Mouse (Mus musculus) spleen, postnatal 4 days (tissue): Measurements from ENCODE around the gene Oas1c.
A peak's percentile ranks its signal among the peaks of the same experiment; 100 is the strongest.
"Not testable (repeated sequence)": the region's sequence is repeated elsewhere in the genome, so short reads cannot be mapped to it uniquely, and the experiment has no call there.

Source experiments
- DNase-seq, 2 experiments: peaks; one replicate each; pipeline ENCODE4 v3.0.0; 2022; ENCODE audit warnings: low spot score in 2 of 2

Oas1c gene

GRCm38 (mm10) chr5:120811951-120812819, at the start of gene Oas1c:
Oas1c (minus strand) TSS chr5:120812514.
- DNase-seq = peak; percentile 80 to 84

GRCm38 (mm10) chr5:120861121-120861520, 48.8 kb upstream of the Oas1c start, which contains the start of gene Oas1h:
Oas1h (plus strand) TSS chr5:120861421.
- DNase-seq = no peak

DNA sequence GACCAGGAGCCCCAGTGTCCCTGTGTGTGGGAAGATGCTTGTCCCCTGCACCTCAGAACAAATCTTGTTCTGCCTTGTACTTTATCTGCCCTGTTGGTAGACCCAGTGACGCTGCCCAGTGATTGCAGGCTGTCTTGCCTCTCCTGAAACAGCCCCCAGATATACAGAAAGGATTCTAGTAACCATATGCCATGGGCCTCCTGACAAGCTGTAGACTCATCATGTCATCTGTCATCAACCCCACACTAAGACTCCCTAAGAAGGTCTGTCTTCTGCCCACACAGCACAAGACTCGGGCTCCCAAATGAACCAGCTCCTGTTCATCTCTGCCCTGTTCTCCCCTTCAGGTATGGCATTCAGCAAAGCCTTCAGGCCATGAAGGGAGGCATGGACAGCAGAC, 46.9 kb upstream of the Oas1c start:
- no peak for DNase-seq

- peak in 1 of 2 experiments; percentile 70 for DNase-seq
These were observed 37.4 kb upstream of the Oas1c start for GRCm38 (mm10) chr5:120849601-120850136.

DNA sequence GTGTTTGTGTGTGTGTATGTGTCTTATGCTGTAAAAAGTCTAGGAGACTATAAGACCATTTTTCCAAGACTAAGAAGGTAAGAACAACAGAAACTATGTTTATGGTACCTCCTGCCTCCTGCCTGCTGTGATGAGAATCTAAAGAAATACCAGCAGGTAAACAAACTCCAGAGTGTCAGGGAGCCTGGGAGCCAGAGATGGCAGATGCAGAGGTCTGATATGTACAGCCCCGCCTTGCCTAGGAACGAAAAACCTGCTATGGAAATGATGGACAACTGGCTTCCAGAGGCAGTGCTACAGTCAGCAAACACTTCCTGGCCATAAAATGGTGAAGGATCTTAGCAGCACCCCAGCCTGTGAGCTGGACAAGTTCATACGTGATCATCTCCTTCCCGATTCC, 34.8 kb upstream of the Oas1c start, which contains the start of gene Oas1f:
Gene Oas1f (plus strand): TSS at position 301 of the 400 bp plus-strand sequence.
- no peak for DNase-seq

- no peak for DNase-seq
These were observed 32.4 kb upstream of the Oas1c start for GRCm38 (mm10) chr5:120844713-120845112.

DNA sequence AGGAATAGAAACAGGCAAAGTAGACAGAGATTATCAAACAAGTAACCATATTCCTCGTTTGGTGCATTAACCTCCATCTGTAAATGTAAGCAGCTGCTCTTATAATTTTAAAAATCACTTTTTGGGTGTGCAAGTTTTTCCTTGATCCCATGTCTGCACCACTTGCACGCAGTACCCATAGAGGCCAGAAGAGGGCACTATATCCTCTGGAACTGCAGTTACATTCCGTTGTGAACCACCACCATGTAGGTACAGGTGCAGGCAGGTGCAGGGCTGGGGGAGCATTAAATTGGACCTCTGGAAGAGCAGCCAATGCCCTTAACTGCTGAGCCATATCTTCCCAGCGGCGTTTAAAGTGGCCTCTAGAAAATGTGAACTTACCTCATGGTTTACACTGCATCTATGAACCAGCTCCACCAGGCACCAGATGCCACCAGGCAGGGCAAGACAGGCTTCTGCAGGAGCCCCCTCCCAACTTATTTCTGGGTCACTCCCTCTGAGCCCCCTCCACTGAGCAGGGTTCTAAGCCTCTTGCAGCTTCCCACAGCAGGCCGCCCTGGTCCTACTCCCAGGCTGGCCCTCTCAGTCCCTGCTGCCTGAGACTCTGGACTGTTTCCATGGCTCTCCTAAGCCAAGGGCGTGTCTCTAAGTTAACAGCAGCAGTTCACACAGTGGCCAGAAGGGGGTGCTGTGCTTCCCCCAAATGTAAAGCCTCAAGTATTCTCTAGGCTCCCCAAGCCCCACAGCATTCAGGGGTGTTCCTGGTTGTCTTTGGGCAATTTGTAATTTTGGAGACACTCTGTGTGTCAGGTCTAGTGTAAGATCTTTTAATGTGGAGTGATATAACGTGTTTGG, 24.6 kb upstream of the Oas1c start:
- peak; percentile 46 to 83 for DNase-seq

GRCm38 (mm10) chr5:120833335-120834280, 21.3 kb upstream of the Oas1c start:
- DNase-seq = no peak

DNA sequence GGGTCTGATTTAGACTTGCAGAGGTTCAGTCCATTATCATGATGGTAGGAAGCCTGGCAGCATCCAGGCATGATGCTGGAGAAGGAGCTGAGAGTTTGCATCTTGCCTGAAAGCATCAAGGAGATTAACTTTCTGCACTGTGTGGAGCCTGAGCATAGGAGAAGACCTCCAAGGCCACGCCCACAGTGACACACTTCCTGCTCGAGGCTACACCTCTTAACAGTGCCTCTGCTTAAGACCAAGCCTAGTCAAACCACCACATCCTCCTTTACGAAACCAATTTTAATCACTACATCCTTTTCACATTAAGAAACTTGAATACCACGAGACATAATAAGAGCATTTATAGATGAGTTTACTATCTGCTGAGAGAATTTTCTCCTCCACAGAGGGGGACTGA, 18.7 kb upstream of the Oas1c start:
- DNase-seq = no peak

GRCm38 (mm10) chr5:120818999-120819398, 6.7 kb upstream of the Oas1c start:
- DNase-seq = no peak

DNA sequence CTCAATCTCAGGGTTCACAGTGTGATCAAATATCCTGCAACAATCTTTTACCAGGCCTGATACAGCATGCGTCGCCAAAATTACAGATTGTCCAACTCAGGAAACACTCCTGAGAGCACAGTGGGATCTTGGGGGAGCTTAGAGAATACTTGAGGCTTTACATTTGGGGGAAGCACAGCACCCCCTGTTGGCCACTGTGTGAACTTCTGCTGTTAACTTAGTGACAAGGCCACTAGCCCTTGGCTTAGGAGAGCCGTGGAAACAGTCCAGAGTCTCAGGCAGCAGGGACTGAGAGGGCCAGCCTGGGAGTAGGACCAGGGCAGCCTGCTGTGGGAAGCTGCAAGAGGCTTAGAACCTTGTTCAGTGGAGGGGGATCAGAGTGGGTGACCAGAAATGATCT, 3.6 kb upstream of the Oas1c start:
- DNase-seq = peak; percentile 48 to 81

DNA sequence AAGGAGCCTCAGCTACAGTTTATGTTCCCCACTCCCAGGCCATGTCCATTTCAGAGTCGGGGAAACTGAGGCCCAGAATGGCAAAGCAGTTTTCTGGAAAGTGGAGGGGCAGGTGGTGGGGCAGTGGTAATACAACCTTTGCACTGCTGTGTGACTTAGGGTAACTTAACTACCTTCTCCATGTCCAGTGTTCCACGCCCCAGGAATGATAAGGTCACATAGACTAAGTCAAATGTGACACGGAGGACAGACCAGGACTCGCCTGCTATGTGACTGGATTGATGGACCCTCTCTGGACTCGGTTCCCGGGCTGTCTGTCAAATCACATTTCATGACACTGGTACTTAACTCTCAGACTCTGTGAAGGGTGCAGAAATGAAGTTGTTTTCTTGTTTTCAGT, 709 bp upstream of the Oas1c start:
- DNase-seq = no peak

DNA sequence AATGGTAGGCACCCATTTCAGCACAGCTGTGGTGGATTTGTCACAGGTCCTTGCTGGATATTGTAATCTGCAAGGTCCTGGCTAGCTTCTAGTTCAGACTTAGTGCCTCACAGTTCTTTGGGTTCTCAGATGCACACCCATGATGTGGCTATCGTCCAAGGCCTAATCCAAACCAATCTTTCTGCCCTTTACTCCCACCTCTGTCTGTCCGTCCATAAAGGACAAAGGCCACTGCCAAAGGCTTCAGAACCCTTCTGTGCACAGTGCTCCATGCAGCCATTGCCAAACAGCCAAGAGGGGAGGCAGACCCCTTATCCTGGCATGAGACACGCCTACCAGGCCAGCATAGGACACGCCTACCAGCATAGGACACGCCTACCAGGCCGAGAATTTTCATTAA, 3.1 kb downstream of the Oas1c start:
- no peak for DNase-seq

DNA sequence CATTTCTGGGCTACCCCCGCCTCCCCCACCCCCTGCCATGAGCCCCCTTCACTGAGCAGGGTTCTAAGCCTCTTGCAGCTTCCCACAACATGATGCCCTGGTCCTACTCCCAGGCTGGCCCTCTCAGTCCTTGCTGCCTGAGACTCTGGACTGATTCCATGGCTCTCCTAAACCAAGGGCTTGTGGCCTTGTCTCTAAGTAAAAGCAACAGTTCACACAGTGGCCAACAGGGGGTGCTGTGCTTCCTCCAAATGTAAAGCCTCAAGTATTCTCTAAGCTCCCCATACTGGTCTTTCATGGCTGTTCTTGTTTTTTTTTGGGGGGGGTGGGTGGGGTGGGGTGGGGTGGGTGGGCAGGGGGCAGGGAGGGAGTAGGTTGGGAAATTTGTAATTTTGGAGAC, 5.9 kb downstream of the Oas1c start:
- peak; percentile 60 to 81 for DNase-seq

DNA sequence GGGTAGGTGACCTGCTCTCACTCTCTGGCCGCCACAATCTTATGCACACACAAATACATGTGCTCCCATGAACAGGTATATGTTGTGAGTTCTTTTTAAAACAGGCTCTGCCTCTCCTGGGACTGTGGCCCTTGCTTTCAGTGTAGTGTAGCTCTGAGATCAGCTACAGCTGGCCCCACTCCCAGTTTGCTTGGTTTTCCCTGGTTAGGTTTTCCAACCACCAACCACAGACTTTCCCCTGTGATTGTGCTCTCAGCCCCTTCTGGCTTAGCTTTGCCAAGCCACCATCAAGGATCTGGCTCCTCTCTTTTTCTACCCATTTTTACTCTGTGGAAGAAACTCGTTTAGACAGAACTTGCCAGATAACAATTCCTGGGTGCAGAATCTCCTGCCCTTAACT, 8.7 kb downstream of the Oas1c start:
- no peak for DNase-seq

DNA sequence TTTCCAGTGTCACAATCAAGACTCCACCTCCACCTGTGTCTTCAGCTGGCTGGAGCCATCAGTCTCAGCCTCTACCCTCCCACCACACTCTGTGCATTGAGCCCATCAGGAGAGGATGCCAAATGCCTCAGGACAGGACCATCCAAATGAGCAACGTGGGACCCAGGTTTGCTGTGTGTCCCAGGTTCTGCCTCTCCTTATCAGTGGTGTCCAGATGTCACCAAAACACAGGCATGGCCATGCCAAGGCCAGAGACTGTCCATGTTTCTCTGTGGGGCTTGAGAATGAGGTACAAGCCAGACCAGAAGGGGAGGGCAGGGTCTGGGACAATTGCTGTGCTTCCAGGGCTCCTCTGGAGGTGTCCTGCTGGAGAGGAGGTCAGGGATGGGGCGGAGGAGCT, 13.4 kb downstream of the Oas1c start:
- DNase-seq = not testable (repeated sequence)

DNA sequence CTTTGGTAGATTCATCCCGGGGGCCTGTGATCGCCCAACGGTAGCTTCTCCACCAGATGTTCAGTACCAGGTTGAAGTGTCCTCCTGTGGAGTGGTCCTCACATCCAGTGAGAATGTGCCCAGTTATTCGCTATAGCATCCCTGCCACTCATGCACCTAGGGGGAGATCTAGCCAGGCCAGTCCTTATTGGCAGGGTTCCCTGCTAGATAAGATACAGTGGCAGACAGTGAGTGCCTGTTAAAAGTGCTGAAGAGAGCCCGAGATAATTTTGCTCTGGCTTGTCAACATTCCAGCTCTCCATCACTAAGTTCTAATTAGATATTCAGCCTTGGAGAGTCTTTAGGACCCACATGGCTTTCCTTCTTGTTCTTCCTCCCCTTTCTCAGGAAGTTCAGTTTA, 14.2 kb downstream of the Oas1c start:
- not testable (repeated sequence) for DNase-seq

DNA sequence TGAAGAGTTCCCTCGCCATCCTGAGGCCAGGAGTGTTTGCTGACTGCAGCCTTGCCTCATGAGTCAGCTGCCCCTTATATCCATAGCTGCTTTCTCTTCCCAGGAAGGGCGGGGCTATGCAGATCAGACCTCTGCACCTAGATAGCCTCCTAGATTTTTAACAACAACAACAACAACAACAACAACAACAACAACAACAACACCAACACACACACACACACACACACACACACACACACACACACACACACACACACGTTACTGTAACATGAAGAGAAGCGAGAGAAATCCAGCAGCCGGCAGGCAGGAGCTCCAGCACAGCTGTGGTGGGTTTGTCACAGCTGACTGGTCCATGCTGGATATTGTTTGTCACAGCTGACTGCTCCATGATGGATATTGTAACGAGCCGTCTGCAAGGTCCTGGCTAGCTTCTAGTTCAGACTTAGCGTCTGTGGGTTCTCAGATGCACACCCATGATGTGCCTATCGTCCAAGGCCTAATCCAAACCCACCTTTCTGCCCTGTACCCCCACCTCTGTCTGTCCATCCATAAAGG, 16.8 kb downstream of the Oas1c start, which contains the start of gene Oas1e:
Gene Oas1e (minus strand): TSS at position 51 of the 555 bp plus-strand sequence.
- not testable (repeated sequence) for DNase-seq

GRCm38 (mm10) chr5:120793043-120793442, 19.3 kb downstream of the Oas1c start:
- DNase-seq = peak; percentile 44 to 82

DNA sequence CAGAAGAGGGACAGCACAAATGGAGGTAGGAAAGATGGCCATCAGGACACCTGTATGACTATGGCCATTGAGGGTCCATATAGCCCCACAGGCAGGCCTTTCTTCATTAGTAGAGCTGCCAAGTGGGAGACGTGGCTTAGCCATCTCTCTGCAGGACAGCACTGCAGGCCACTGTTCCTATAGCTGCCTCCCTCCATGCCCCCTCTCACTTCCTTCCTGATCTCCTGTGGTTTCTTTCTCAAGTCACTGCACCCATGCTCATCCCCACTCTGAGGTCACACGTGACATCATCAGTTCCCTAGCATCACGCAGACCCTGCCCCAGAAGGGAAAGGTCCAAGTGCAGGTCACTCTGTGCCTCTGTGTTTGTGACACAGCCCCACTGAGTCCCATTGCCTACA, 25.3 kb downstream of the Oas1c start:
- no peak for DNase-seq

DNA sequence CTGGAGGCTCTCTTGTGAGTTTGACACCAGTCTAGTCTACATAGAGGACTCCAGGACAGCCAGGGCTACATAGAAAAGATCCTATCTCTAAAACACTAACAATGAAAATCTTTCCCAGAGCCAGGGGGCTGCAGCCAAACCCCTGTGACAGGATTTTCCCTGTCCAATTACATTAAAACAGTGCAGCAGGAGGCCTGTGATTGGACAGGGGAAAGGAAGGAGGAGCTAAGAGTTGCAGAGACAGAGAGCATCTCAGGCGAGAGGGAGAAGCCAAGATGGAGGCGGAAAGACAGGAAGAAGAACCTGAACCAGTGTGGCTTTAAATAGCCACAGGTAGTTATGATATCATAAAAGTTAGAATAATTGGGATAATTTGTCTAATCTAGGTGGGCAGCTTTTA, 29.9 kb downstream of the Oas1c start:
- no peak for DNase-seq
